8 mouse cellular contexts compared by ENCODE assay signal in genomic region chr3:88082224-88082618, GRCm38 (mm10). TPM values are rescaled to one million over a fixed set of nuclear protein-coding genes. Genes with fewer than 3 reads are reported as not detected.
DNase-seq lines count a peak whose midpoint lies in the region; ATAC-seq and TF ChIP-seq lines count a peak whose summit lies in the region.

No protein-coding gene starts in this region.

- TF ChIP-seq POLR2A in myocyte (IDR thresholded peaks at IDR 0.05; ENCODE audit: insufficient read length, low read depth), result no peak

- no peak overlapping the region for H3K27ac ChIP-seq in intestine, embryonic 14.5 days (ENCODE audit: low read depth)

- H3ac ChIP-seq in myocyte (ENCODE audit: control insufficient read depth, insufficient read length), result no peak overlapping the region

- peak overlapping the region; percentile 57 for H3K4me2 ChIP-seq in intestine, embryonic 14.5 days (ENCODE audit: low read length)
- peak overlapping the region; percentile 76 for H3K4me2 ChIP-seq in myocyte (ENCODE audit: low read depth)

- peaks cover 10% of the 10 kb centered on the region; the same call in 1 of the 2 replicates for H3K4me1 ChIP-seq in intestine, embryonic 14.5 days (replicated peaks; ENCODE audit: control insufficient read depth, insufficient read depth, low read length)

- H3K9me3 ChIP-seq in intestine, embryonic 14.5 days (ENCODE audit: control insufficient read depth, low read length), result no peaks in the 10 kb centered on the region

- peak; percentile 19 for DNase-seq in kidney, postnatal 10 days
- DNase-seq in kidney, postnatal 4 days, result no peak
- DNase-seq in embryo, embryonic 9.5 days (ENCODE audit: extremely low spot score), result peak; percentile 25
- no peak for DNase-seq in intestine, embryonic 14.5 days (ENCODE audit: low spot score)
- DNase-seq in cerebellum, postnatal 10 days, result no peak
- no peak for DNase-seq in natural killer cell, adult 2 months (ENCODE audit: low spot score in 2 of 2)
- no peak for DNase-seq in gastrocnemius, adult 18-20 months (ENCODE audit: low spot score)

- 3% methylated on average over 13 of the region's 13 CpGs for WGBS in intestine, embryonic 14.5 days

- ATAC-seq in intestine, embryonic 14.5 days (replicated peaks; ENCODE audit: low FRiP score, low TSS enrichment, low read depth), result no peak

- peaks cover 6% of the 10 kb centered on the region for H3K79me2 ChIP-seq in myocyte (ENCODE audit: control insufficient read depth, insufficient read depth)

- peaks cover 18% of the 10 kb centered on the region for H3K36me3 ChIP-seq in intestine, embryonic 14.5 days (ENCODE audit: control insufficient read depth, insufficient read depth, low read length)
- H3K36me3 ChIP-seq in myocyte (ENCODE audit: control insufficient read depth, insufficient read depth), result peaks cover 5% of the 10 kb centered on the region

- peak overlapping the region; percentile 48 for H3K9ac ChIP-seq in intestine, embryonic 14.5 days (ENCODE audit: low read length)

- H3K4me3 ChIP-seq in intestine, embryonic 14.5 days (ENCODE audit: low read depth, low read length), result peak overlapping the region; percentile 49
- peak overlapping the region; percentile 58 for H3K4me3 ChIP-seq in myocyte

- no peaks in the 10 kb centered on the region for H3K27me3 ChIP-seq in intestine, embryonic 14.5 days (replicated peaks; ENCODE audit: control insufficient read depth, insufficient read depth, low read length)
- no peaks in the 10 kb centered on the region for H3K27me3 ChIP-seq in myocyte (ENCODE audit: control insufficient read depth, insufficient read depth, insufficient read length)

TF ChIP-seq in myocyte, 11 proteins besides CTCF, POLR2A, EP300 and RAD21:
- TF ChIP-seq E2F4 (IDR thresholded peaks at IDR 0.05; ENCODE audit: insufficient read depth) (no peak), REST (IDR thresholded peaks at IDR 0.05; ENCODE audit: insufficient read depth, insufficient read length) (no peak), SRF (IDR thresholded peaks at IDR 0.05; ENCODE audit: control insufficient read depth, insufficient read length, low read depth) (no peak), CEBPB (IDR thresholded peaks at IDR 0.05; ENCODE audit: insufficient read depth, poor library complexity, severe bottlenecking) (no peak), USF1 (IDR thresholded peaks at IDR 0.05; ENCODE audit: low read depth) (no peak), MYOG (IDR thresholded peaks at IDR 0.05; ENCODE audit: control insufficient read depth in 1 of 3, insufficient read depth in 1 of 3, insufficient read length in 2 of 3, low read depth in 2 of 3) (no peak), TCF3 (IDR thresholded peaks at IDR 0.05; ENCODE audit: insufficient read length, low read depth) (no peak), MAX (IDR thresholded peaks at IDR 0.05; ENCODE audit: low read depth) (no peak), POLR2AphosphoS2 (IDR thresholded peaks at IDR 0.05; ENCODE audit: insufficient read length, low read depth) (no peak), MYOD1 (IDR thresholded peaks at IDR 0.05; ENCODE audit: control insufficient read depth in 1 of 3, insufficient read length in 2 of 3, low read depth in 2 of 3) (no peak), TCF12 (IDR thresholded peaks at IDR 0.05; ENCODE audit: insufficient read depth, poor library complexity, severe bottlenecking) (no peak)
TF ChIP-seq in myocyte: peak in this region for 0.

RNA-seq across cellular contexts. Expression of gene Iqgap3, which starts 0.5 kb away (rescaled TPM):
- polyA plus RNA-seq in intestine, embryonic 14.5 days (2014; fragmentation: Nextera tagmentation; extraction: Ambion mirVana), result 23.8 and 24.0 TPM in 2 replicates
- polyA plus RNA-seq in myocyte (2012; fragmentation: generic; extraction: Trizol), result 13.6 TPM
- under 1 TPM; 0.21 to 0.39 TPM for total RNA-seq in gastrocnemius, adult 18-20 months (2021)

RNA-seq across cellular contexts. Expression of gene Ttc24, which starts 4.1 kb away (rescaled TPM):
- not detected in 2 replicates for polyA plus RNA-seq in intestine, embryonic 14.5 days (2014; fragmentation: Nextera tagmentation; extraction: Ambion mirVana)
- polyA plus RNA-seq in myocyte (2012; fragmentation: generic; extraction: Trizol), result not detected
- total RNA-seq in gastrocnemius, adult 18-20 months (2021), result not detected

RNA-seq across cellular contexts. Expression of gene Naxe, which starts 23.9 kb away (rescaled TPM):
- polyA plus RNA-seq in intestine, embryonic 14.5 days (2014; fragmentation: Nextera tagmentation; extraction: Ambion mirVana), result 169 and 170 TPM in 2 replicates
- 141 TPM for polyA plus RNA-seq in myocyte (2012; fragmentation: generic; extraction: Trizol)
- 10 to 100 TPM; 49.1 to 52.6 TPM for total RNA-seq in gastrocnemius, adult 18-20 months (2021)

RNA-seq across cellular contexts. Expression of gene Gpatch4, which starts 39.3 kb away (rescaled TPM):
- polyA plus RNA-seq in intestine, embryonic 14.5 days (2014; fragmentation: Nextera tagmentation; extraction: Ambion mirVana), result 41.1 and 45.5 TPM in 2 replicates
- 11.7 TPM for polyA plus RNA-seq in myocyte (2012; fragmentation: generic; extraction: Trizol)
- total RNA-seq in gastrocnemius, adult 18-20 months (2021), result 10 to 100 TPM; 20.3 to 20.4 TPM

RNA-seq across cellular contexts. Expression of gene Hapln2, which starts 54.8 kb away (rescaled TPM):
- 0.13 TPM in 1 of 2 replicates, not detected in the other for polyA plus RNA-seq in intestine, embryonic 14.5 days (2014; fragmentation: Nextera tagmentation; extraction: Ambion mirVana)
- polyA plus RNA-seq in myocyte (2012; fragmentation: generic; extraction: Trizol), result not detected
- not detected for total RNA-seq in gastrocnemius, adult 18-20 months (2021)

Comparison
In these comparisons a context has a peak if more than half of its experiments do, and no peak if none do; other contexts are left out.
1. DNase-seq: peak in kidney, postnatal 10 days (single experiment) and embryo, embryonic 9.5 days (single experiment); none in kidney, postnatal 4 days (0 of 2), intestine, embryonic 14.5 days (single experiment), cerebellum, postnatal 10 days (0 of 2), natural killer cell, adult 2 months (0 of 2) and gastrocnemius, adult 18-20 months (single experiment).